Mouse (Mus musculus) bone marrow, adult 2 months (tissue): ENCODE measurements around the gene Brip1. TPM values are rescaled to one million over a fixed set of nuclear protein-coding genes. Genes with fewer than 3 reads are reported as not detected.

ENCODE experiments used
- H3K27ac ChIP-seq: fragments of 200-500 bp; 2 replicates; pipeline ENCODE4 v1.5.1; 2012; ENCODE audit warnings: low read depth, mild to moderate bottlenecking, control low read depth, inconsistent platforms, low read length; ENCODE audit not compliant: control insufficient read depth, poor library complexity, insufficient read depth
- H3K4me1 ChIP-seq: fragments of 200-500 bp; 2 replicates; pipeline ENCODE4 v1.6.1; 2011; ENCODE audit warnings: low read length; ENCODE audit not compliant: control insufficient read depth, insufficient read depth
- H3K4me3 ChIP-seq: fragments of 200-500 bp; replicated peaks from 2 replicates; pipeline ENCODE3; 2011; ENCODE audit warnings: mild to moderate bottlenecking, low read depth, low read length, control low read depth; ENCODE audit not compliant: control insufficient read depth
- CTCF ChIP-seq: fragments of 200-500 bp; IDR thresholded peaks from 2 replicates; pipeline ENCODE4 v1.5.1; 2011; ENCODE audit warnings: low read length, control low read depth; ENCODE audit not compliant: control insufficient read depth, insufficient read depth
- POLR2A ChIP-seq: fragments of 200-500 bp; IDR thresholded peaks from 2 replicates; pipeline ENCODE4 v1.6.1; 2011; ENCODE audit warnings: low read depth, mild to moderate bottlenecking, control low read depth, low read length, borderline replicate concordance; ENCODE audit not compliant: control insufficient read depth
- WGBS: fragments of 180-500 bp; shearing (Covaris S2); methylation state at CpG from one replicate; pipeline ENCODE4 v1.1.7; 2018; 5-methylcytosine and 5-hydroxymethylcytosine counted together
- polyA plus RNA-seq: library from polyadenylated mRNA; stranded (reverse); fragments of >200 nt; gene quantifications from 2 replicates; pipeline ENCODE4 v1.2.4, GENCODE M21; 2011; ENCODE audit warnings: low replicate concordance; ENCODE audit not compliant: missing spikeins, insufficient read depth, insufficient read length

Gene Brip1
- polyA plus RNA-seq, 1 experiment: 6.6 TPM

- Histone ChIP-seq H3K4me1 (no peaks in the 10 kb centered on the region), H3K27ac (no peak overlapping the region), H3K4me3 (no peak overlapping the region)
- TF ChIP-seq POLR2A (no peak), CTCF (no peak)
- 68% methylated on average over 7 of the region's 7 CpGs for WGBS
Observed at GRCm38 (mm10) chr11:86026556-86027194, 174.3 kb downstream of the Brip1 start.

- 66% methylated on average over 4 of the region's 4 CpGs for WGBS
- no peak overlapping the region for H3K27ac ChIP-seq
- TF ChIP-seq POLR2A (no peak), CTCF (no peak)
- no peak overlapping the region for H3K4me3 ChIP-seq
- no peaks in the 10 kb centered on the region for H3K4me1 ChIP-seq
Observed at GRCm38 (mm10) chr11:86022439-86022838, 178.6 kb downstream of the Brip1 start.

DNA sequence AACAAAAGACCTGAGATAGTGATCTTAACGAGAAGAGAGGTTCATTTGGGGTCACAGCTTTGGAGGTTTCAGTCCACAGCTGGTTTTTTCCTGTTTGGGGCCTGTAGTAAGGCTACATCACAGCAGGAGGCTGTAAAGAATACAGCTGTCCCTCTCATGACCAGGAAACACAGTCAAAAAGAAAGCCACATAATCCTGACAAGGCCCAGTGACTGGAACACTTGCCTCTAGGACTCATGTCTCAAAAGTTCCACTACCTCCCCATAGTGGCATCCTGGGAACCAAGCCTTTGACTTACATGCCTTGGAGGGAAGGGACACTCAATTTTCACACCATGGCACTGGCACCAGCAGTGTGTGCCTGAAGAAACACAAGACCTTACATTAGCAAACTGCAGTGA, 181.0 kb downstream of the Brip1 start:
- H3K4me1 ChIP-seq: no peaks in the 10 kb centered on the region
- 45% methylated on average over 1 of the region's 1 CpGs for WGBS

DNA sequence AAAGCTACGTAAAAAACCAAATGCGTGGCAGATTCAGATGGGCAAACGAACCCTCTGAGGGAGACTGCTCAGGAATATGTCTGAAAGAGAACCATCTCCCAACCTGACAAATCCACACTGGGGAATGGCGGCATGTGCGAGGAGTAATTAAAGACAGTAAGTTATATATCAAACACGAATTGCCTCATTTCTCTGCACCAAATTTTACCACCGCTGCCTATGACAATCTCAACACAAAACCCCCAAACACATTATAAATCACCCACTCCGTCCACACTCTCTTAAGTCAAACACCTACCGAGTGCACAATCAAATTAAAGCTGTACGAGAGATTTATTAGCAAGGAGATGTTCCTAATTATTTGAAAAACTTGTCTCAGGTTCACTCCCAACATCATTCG, 184.8 kb downstream of the Brip1 start:
- Histone ChIP-seq H3K27ac (no peak overlapping the region), H3K4me3 (no peak overlapping the region), H3K4me1 (no peaks in the 10 kb centered on the region)
- TF ChIP-seq POLR2A: no peak
- no peak for TF ChIP-seq CTCF
- WGBS: 80% methylated on average over 11 of the region's 11 CpGs

More for the DNA sequence above, 181.0 kb downstream of the Brip1 start:
- TF ChIP-seq POLR2A: no peak
- TF ChIP-seq CTCF: no peak
- no peak overlapping the region for H3K4me3 ChIP-seq
- H3K27ac ChIP-seq: no peak overlapping the region

DNA sequence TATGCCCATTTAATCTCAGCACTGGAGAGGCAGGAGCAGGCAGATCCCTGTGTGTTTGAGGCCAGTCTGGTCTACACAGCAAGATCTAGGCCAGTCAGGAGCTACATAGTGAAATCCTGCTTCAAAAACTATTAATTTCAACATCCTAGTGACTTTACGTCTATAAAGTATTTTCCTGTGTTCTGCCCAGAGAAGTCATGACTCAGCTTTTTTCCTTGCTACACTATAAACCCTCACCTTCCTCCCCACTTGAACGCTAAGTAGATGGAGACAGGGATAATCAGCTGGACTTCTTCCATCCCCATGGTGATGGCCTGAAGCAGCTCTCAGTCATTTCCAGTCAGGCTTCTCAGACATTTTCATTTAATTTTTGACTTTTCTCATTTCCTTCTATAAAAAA, 187.9 kb downstream of the Brip1 start:
- no peak for TF ChIP-seq POLR2A
- no peak for TF ChIP-seq CTCF
- Histone ChIP-seq H3K4me1 (no peaks in the 10 kb centered on the region), H3K27ac (no peak overlapping the region), H3K4me3 (no peak overlapping the region)
- WGBS: 13% methylated on average over 2 of the region's 2 CpGs

GRCm38 (mm10) chr11:86010458-86010857, 190.5 kb downstream of the Brip1 start:
- WGBS: 80% methylated on average over 4 of the region's 4 CpGs
- no peak for TF ChIP-seq CTCF
- no peak for TF ChIP-seq POLR2A
- no peaks in the 10 kb centered on the region for H3K4me1 ChIP-seq
- no peak overlapping the region for H3K27ac ChIP-seq
- no peak overlapping the region for H3K4me3 ChIP-seq

- WGBS: 83% methylated on average over 10 of the region's 10 CpGs
- TF ChIP-seq POLR2A: no peak
- no peaks in the 10 kb centered on the region for H3K4me1 ChIP-seq
- H3K4me3 ChIP-seq: no peak overlapping the region
- H3K27ac ChIP-seq: no peak overlapping the region
Observed at GRCm38 (mm10) chr11:86008211-86008905, 192.6 kb downstream of the Brip1 start.

Other genes with a start within 250 kb of the Brip1 start
- gene Ints2, start 56.4 kb upstream of the Brip1 start, polyA plus RNA-seq: 8.6 and 13.7 TPM in 2 replicates
- 26.2 and 35.6 TPM in 2 replicates for gene Med13, start 156.4 kb upstream of the Brip1 start, polyA plus RNA-seq